Mouse (Mus musculus): Measurements from ENCODE around the gene Irx3. TPM values are rescaled to one million over a fixed set of nuclear protein-coding genes. Genes with fewer than 3 reads are reported as not detected.

The Irx3 gene
- total and polyA plus RNA-seq, 2 experiments, result 0.18 to 0.31 TPM

- no peak overlapping the region for H3K4me3 ChIP-seq (ENCODE audit: insufficient read depth, low read depth, low read length)
- H3K4me1 ChIP-seq (ENCODE audit: control insufficient read depth, insufficient read depth, low read length), result no peaks in the 10 kb centered on the region
- no peak overlapping the region for H3K9ac ChIP-seq (ENCODE audit: low read depth, low read length)
- peak; percentile 71 for DNase-seq (ENCODE audit: extremely low read depth, low read depth, low spot score)
- no peak for TF ChIP-seq POLR2A (IDR thresholded peaks at IDR 0.05; ENCODE audit: extremely low read depth, insufficient read depth, low read length)
- no peak for TF ChIP-seq CTCF (IDR thresholded peaks at IDR 0.05; ENCODE audit: low read depth, low read length)
- H3K27me3 ChIP-seq (ENCODE audit: control insufficient read depth, insufficient read depth, low read length), result peaks cover 3% of the 10 kb centered on the region; the same call in 1 of the 2 replicates
- no peaks in the 10 kb centered on the region for H3K36me3 ChIP-seq (ENCODE audit: control insufficient read depth, insufficient read depth, low read length)
- 23% methylated on average over 9 of the region's 9 CpGs for WGBS
- H3K79me2 ChIP-seq (ENCODE audit: control insufficient read depth, insufficient read depth, low read length), result no peaks in the 10 kb centered on the region
- no peak overlapping the region for H3K27ac ChIP-seq (replicated peaks; ENCODE audit: insufficient read depth, low read depth, low read length)
Observed at GRCm38 (mm10) chr8:91836685-91837084, 34.8 kb upstream of the Irx3 start.

- Histone ChIP-seq H3K4me3 (ENCODE audit: insufficient read depth, low read depth, low read length) (no peak overlapping the region), H3K4me1 (ENCODE audit: control insufficient read depth, insufficient read depth, low read length) (no peaks in the 10 kb centered on the region), H3K27ac (replicated peaks; ENCODE audit: insufficient read depth, low read depth, low read length) (no peak overlapping the region), H3K9ac (ENCODE audit: low read depth, low read length) (no peak overlapping the region), H3K36me3 (ENCODE audit: control insufficient read depth, insufficient read depth, low read length) (no peaks in the 10 kb centered on the region), H3K79me2 (ENCODE audit: control insufficient read depth, insufficient read depth, low read length) (no peaks in the 10 kb centered on the region), H3K27me3 (ENCODE audit: control insufficient read depth, insufficient read depth, low read length) (0 out of 2 replicates have a peak, but pooled peaks cover 2% of the 10 kb centered on the region)
- TF ChIP-seq CTCF (IDR thresholded peaks at IDR 0.05; ENCODE audit: low read depth, low read length), result no peak
- TF ChIP-seq POLR2A (IDR thresholded peaks at IDR 0.05; ENCODE audit: extremely low read depth, insufficient read depth, low read length), result no peak
- DNase-seq (ENCODE audit: extremely low read depth, low read depth, low spot score), result no peak
- 80% methylated on average over 14 of the region's 14 CpGs for WGBS
Observed at GRCm38 (mm10) chr8:91827661-91828060, 25.8 kb upstream of the Irx3 start.

- no peaks in the 10 kb centered on the region for H3K36me3 ChIP-seq (ENCODE audit: control insufficient read depth, insufficient read depth, low read length)
- H3K4me1 ChIP-seq (ENCODE audit: control insufficient read depth, insufficient read depth, low read length), result no peaks in the 10 kb centered on the region
- WGBS, result 95% methylated on average over 9 of the region's 9 CpGs
- TF ChIP-seq CTCF (IDR thresholded peaks at IDR 0.05; ENCODE audit: low read depth, low read length), result no peak
- TF ChIP-seq POLR2A (IDR thresholded peaks at IDR 0.05; ENCODE audit: extremely low read depth, insufficient read depth, low read length), result no peak
- no peak overlapping the region for H3K27ac ChIP-seq (replicated peaks; ENCODE audit: insufficient read depth, low read depth, low read length)
- 0 out of 2 replicates have a peak, but pooled peaks cover 2% of the 10 kb centered on the region for H3K27me3 ChIP-seq (ENCODE audit: control insufficient read depth, insufficient read depth, low read length)
- no peak overlapping the region for H3K9ac ChIP-seq (ENCODE audit: low read depth, low read length)
- no peaks in the 10 kb centered on the region for H3K79me2 ChIP-seq (ENCODE audit: control insufficient read depth, insufficient read depth, low read length)
- no peak overlapping the region for H3K4me3 ChIP-seq (ENCODE audit: insufficient read depth, low read depth, low read length)
- DNase-seq (ENCODE audit: extremely low read depth, low read depth, low spot score), result no peak
Observed at GRCm38 (mm10) chr8:91827192-91827591, 25.3 kb upstream of the Irx3 start.

GRCm38 (mm10) chr8:91823357-91823756 lies 21.5 kb upstream of the Irx3 start:
- no peaks in the 10 kb centered on the region for H3K4me1 ChIP-seq (ENCODE audit: control insufficient read depth, insufficient read depth, low read length)
- H3K36me3 ChIP-seq (ENCODE audit: control insufficient read depth, insufficient read depth, low read length), result no peaks in the 10 kb centered on the region
- H3K4me3 ChIP-seq (ENCODE audit: insufficient read depth, low read depth, low read length), result no peak overlapping the region
- H3K9ac ChIP-seq (ENCODE audit: low read depth, low read length), result no peak overlapping the region
- no peak for DNase-seq (ENCODE audit: extremely low read depth, low read depth, low spot score)
- no peak for TF ChIP-seq POLR2A (IDR thresholded peaks at IDR 0.05; ENCODE audit: extremely low read depth, insufficient read depth, low read length)
- TF ChIP-seq CTCF (IDR thresholded peaks at IDR 0.05; ENCODE audit: low read depth, low read length), result no peak
- WGBS, result 81% methylated on average over 11 of the region's 11 CpGs
- no peaks in the 10 kb centered on the region for H3K79me2 ChIP-seq (ENCODE audit: control insufficient read depth, insufficient read depth, low read length)
- H3K27ac ChIP-seq (replicated peaks; ENCODE audit: insufficient read depth, low read depth, low read length), result no peak overlapping the region
- H3K27me3 ChIP-seq (ENCODE audit: control insufficient read depth, insufficient read depth, low read length), result no peaks in the 10 kb centered on the region

- TF ChIP-seq POLR2A (IDR thresholded peaks at IDR 0.05; ENCODE audit: extremely low read depth, insufficient read depth, low read length) (no peak), CTCF (IDR thresholded peaks at IDR 0.05; ENCODE audit: low read depth, low read length) (no peak)
- WGBS, result 58% methylated on average over 4 of the region's 4 CpGs
- DNase-seq (ENCODE audit: extremely low read depth, low read depth, low spot score), result no peak
- Histone ChIP-seq H3K4me3 (ENCODE audit: insufficient read depth, low read depth, low read length) (no peak overlapping the region), H3K27ac (replicated peaks; ENCODE audit: insufficient read depth, low read depth, low read length) (no peak overlapping the region), H3K9ac (ENCODE audit: low read depth, low read length) (no peak overlapping the region), H3K36me3 (ENCODE audit: control insufficient read depth, insufficient read depth, low read length) (no peaks in the 10 kb centered on the region), H3K79me2 (ENCODE audit: control insufficient read depth, insufficient read depth, low read length) (no peaks in the 10 kb centered on the region), H3K4me1 (ENCODE audit: control insufficient read depth, insufficient read depth, low read length) (no peaks in the 10 kb centered on the region), H3K27me3 (ENCODE audit: control insufficient read depth, insufficient read depth, low read length) (no peaks in the 10 kb centered on the region)
Observed at GRCm38 (mm10) chr8:91822746-91823145, 20.9 kb upstream of the Irx3 start.

- Histone ChIP-seq H3K27ac (replicated peaks; ENCODE audit: insufficient read depth, low read depth, low read length) (no peak overlapping the region), H3K4me1 (ENCODE audit: control insufficient read depth, insufficient read depth, low read length) (no peaks in the 10 kb centered on the region), H3K9ac (ENCODE audit: low read depth, low read length) (no peak overlapping the region), H3K79me2 (ENCODE audit: control insufficient read depth, insufficient read depth, low read length) (no peaks in the 10 kb centered on the region), H3K27me3 (ENCODE audit: control insufficient read depth, insufficient read depth, low read length) (no peaks in the 10 kb centered on the region), H3K36me3 (ENCODE audit: control insufficient read depth, insufficient read depth, low read length) (no peaks in the 10 kb centered on the region), H3K4me3 (ENCODE audit: insufficient read depth, low read depth, low read length) (no peak overlapping the region)
- no peak for DNase-seq (ENCODE audit: extremely low read depth, low read depth, low spot score)
- TF ChIP-seq POLR2A (IDR thresholded peaks at IDR 0.05; ENCODE audit: extremely low read depth, insufficient read depth, low read length) (no peak), CTCF (IDR thresholded peaks at IDR 0.05; ENCODE audit: low read depth, low read length) (no peak)
- 63% methylated on average over 4 of the region's 4 CpGs for WGBS
Observed at GRCm38 (mm10) chr8:91821976-91822375, 20.1 kb upstream of the Irx3 start.

Measured in liver, adult 2 months (tissue).